Comparison of ENCODE assay signal across 10 mouse cellular contexts in genomic region chr10:17562410-17563350, GRCm38 (mm10).
A peak's percentile ranks its signal among the peaks of the same experiment; 100 is the strongest.
DNase-seq lines count a peak whose midpoint lies in the region; ATAC-seq lines count a peak whose summit lies in the region.
"Had no signal": no experiment of that assay in that cellular context is flagged by ENCODE, and none has a peak within 500 bp of the region (broad histone marks: within the 10 kb centered on the region; RNA-seq: fewer than 3 reads in every experiment).

No protein-coding gene starts in this region.

- no peaks in the 10 kb centered on the region for H3K9me3 ChIP-seq in lung, embryonic 15.5 days
- no peaks in the 10 kb centered on the region for H3K9me3 ChIP-seq in hindbrain, embryonic 16.5 days (ENCODE audit: control insufficient read depth, low read length)
- H3K9me3 ChIP-seq in midbrain, embryonic 15.5 days = no peaks in the 10 kb centered on the region
- H3K9me3 ChIP-seq: limb, embryonic 12.5 days had no signal

- H3K9ac ChIP-seq in lung, embryonic 15.5 days = no peak overlapping the region
- no peak overlapping the region for H3K9ac ChIP-seq in hindbrain, embryonic 16.5 days (ENCODE audit: low read depth, low read length)
- no peak overlapping the region for H3K9ac ChIP-seq in midbrain, embryonic 15.5 days
- H3K9ac ChIP-seq: limb, embryonic 12.5 days had no signal

- H3K36me3 ChIP-seq in lung, embryonic 15.5 days = no peaks in the 10 kb centered on the region
- no peaks in the 10 kb centered on the region for H3K36me3 ChIP-seq in hindbrain, embryonic 16.5 days (ENCODE audit: control insufficient read depth, insufficient read depth, low read length)
- H3K36me3 ChIP-seq in midbrain, embryonic 15.5 days (replicated peaks) = no peaks in the 10 kb centered on the region
- H3K36me3 ChIP-seq: limb, embryonic 12.5 days had no signal

- peaks cover 51% of the 10 kb centered on the region for H3K4me1 ChIP-seq in lung, embryonic 15.5 days
- H3K4me1 ChIP-seq in hindbrain, embryonic 16.5 days (ENCODE audit: control insufficient read depth, insufficient read depth, low read depth, low read length) = no peaks in the 10 kb centered on the region; the same call in 1 of the 2 replicates
- no peaks in the 10 kb centered on the region for H3K4me1 ChIP-seq in midbrain, embryonic 15.5 days

- peak; percentile 93 for ATAC-seq in lung, embryonic 15.5 days (ENCODE audit: borderline replicate concordance, extremely low read depth, low FRiP score, low TSS enrichment)
- peak; percentile 80 for ATAC-seq in hindbrain, embryonic 16.5 days
- ATAC-seq in midbrain, embryonic 15.5 days (replicated peaks) = peak; percentile 59; the same call in 1 of the 2 replicates

- no peak overlapping the region for H3K4me3 ChIP-seq in lung, embryonic 15.5 days
- no peak overlapping the region for H3K4me3 ChIP-seq in hindbrain, embryonic 16.5 days (ENCODE audit: low read length)
- H3K4me3 ChIP-seq in midbrain, embryonic 15.5 days = no peak overlapping the region
- H3K4me3 ChIP-seq: erythroblast, embryonic 14.5 days; limb, embryonic 12.5 days had no signal

- H3K4me2 ChIP-seq in lung, embryonic 15.5 days = no peak overlapping the region
- no peak overlapping the region for H3K4me2 ChIP-seq in hindbrain, embryonic 16.5 days (ENCODE audit: low read length)
- H3K4me2 ChIP-seq in midbrain, embryonic 15.5 days = no peak overlapping the region
- H3K4me2 ChIP-seq: limb, embryonic 12.5 days had no signal

- WGBS in lung, embryonic 15.5 days = 30% methylated on average over 7 of the region's 7 CpGs
- WGBS in hindbrain, embryonic 16.5 days = 58% methylated on average over 7 of the region's 7 CpGs
- 70% methylated on average over 7 of the region's 7 CpGs for WGBS in midbrain, embryonic 15.5 days

- DNase-seq in frontal cortex, postnatal 10 days (ENCODE audit: low spot score in 2 of 2) = peak; percentile 11 to 17
- DNase-seq in frontal cortex, postnatal 25 days (ENCODE audit: low spot score in 2 of 2) = no peak
- no peak for DNase-seq in lung, postnatal 14 days
- DNase-seq in urinary bladder, adult 2 months (ENCODE audit: low spot score) = no peak
- no peak for DNase-seq in spleen, postnatal 10 days (ENCODE audit: low spot score in 2 of 2)

- H3K27me3 ChIP-seq in lung, embryonic 15.5 days = no peaks in the 10 kb centered on the region
- no peaks in the 10 kb centered on the region for H3K27me3 ChIP-seq in hindbrain, embryonic 16.5 days (replicated peaks; ENCODE audit: control insufficient read depth, insufficient read depth, low read length)
- no peaks in the 10 kb centered on the region for H3K27me3 ChIP-seq in midbrain, embryonic 15.5 days (replicated peaks)
- H3K27me3 ChIP-seq: limb, embryonic 12.5 days had no signal

- H3K27ac ChIP-seq in lung, embryonic 15.5 days = peak overlapping the region; percentile 69
- H3K27ac ChIP-seq in hindbrain, embryonic 16.5 days (ENCODE audit: low read depth, low read length) = no peak overlapping the region
- H3K27ac ChIP-seq in midbrain, embryonic 15.5 days = no peak overlapping the region
- H3K27ac ChIP-seq: limb, embryonic 12.5 days had no signal

Comparison
In these comparisons a context has a peak if more than half of its experiments do, and no peak if none do; other contexts are left out.
1. DNase-seq: peak in frontal cortex, postnatal 10 days (2 of 2); none in frontal cortex, postnatal 25 days (0 of 2), lung, postnatal 14 days (single experiment), urinary bladder, adult 2 months (single experiment) and spleen, postnatal 10 days (0 of 2).
2. Peak in every context shown above with its lines, with median percentiles within 50 percentile points of each other: ATAC-seq.